In the genomic region with DNA sequence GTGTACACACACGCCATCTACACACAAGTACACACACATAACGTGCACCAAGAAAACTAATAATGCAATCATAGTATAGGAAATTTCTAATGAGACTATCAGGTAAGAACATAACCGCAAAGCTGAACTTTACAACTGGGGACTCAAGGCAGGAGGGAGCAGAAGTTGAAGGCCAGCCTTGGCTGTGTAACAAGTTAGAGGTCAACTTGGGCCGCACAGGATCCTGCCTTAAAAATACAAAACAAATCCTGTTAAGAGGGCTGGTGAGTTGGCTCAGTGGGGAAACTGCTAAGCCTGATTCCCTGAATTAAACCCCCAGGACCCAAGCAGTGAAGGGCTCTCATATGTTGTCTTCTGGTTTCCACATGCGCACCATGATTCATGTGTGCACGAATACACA, we compare ENCODE assay signal across 20 mouse cellular contexts. TPM values are rescaled to one million over a fixed set of nuclear protein-coding genes. Genes with fewer than 3 reads are reported as not detected.
A peak's percentile ranks its signal among the peaks of the same experiment; 100 is the strongest.
DNase-seq lines count a peak whose midpoint lies in the region; ATAC-seq and TF ChIP-seq lines count a peak whose summit lies in the region.
"Had no signal": no experiment of that assay in that cellular context is flagged by ENCODE, and none has a peak within 500 bp of the region (broad histone marks: within the 10 kb centered on the region; RNA-seq: fewer than 3 reads in every experiment).

No protein-coding gene starts in this region.

- H3K9me3 ChIP-seq in stomach, embryonic 15.5 days, result no peaks in the 10 kb centered on the region
- H3K9me3 ChIP-seq in stomach, postnatal 0 days (ENCODE audit: control insufficient read depth, low read length), result no peaks in the 10 kb centered on the region
- H3K9me3 ChIP-seq: embryonic facial prominence, embryonic 15.5 days; forebrain, embryonic 10.5 days; heart, embryonic 12.5 days; hindbrain, embryonic 10.5 days had no signal

- H3K36me3 ChIP-seq in stomach, embryonic 15.5 days, result peaks cover 33% of the 10 kb centered on the region
- peaks cover 6% of the 10 kb centered on the region for H3K36me3 ChIP-seq in stomach, postnatal 0 days (ENCODE audit: control insufficient read depth, insufficient read depth, low read length)
- peaks cover 24% of the 10 kb centered on the region for H3K36me3 ChIP-seq in small intestine, adult 2 months (ENCODE audit: control insufficient read depth, insufficient read depth, low read length)

- DNase-seq in adrenal gland, postnatal 14 days, result peak; percentile 48
- DNase-seq in adrenal gland, adult 8-10 months, result no peak
- DNase-seq in layer of hippocampus, adult 2 months (ENCODE audit: low spot score in 2 of 2), result no peak
- no peak for DNase-seq in layer of hippocampus, adult 9-10 months (ENCODE audit: low spot score)
- no peak for DNase-seq in stomach, postnatal 0 days (ENCODE audit: low spot score)
- DNase-seq in c-Kit-positive CD71-positive TER-119-positive erythroid progenitor cells, embryonic 14.5 days (ENCODE audit: low spot score), result no peak
- DNase-seq: cerebellum, adult 11 months; cerebellum, adult 8-10 months; cerebellum, postnatal 14 days; embryo, embryonic 11 days; heart, adult 2 months had no signal

- ATAC-seq in stomach, embryonic 15.5 days (ENCODE audit: insufficient read depth, low FRiP score, low read depth), result no peak
- no peak for ATAC-seq in stomach, postnatal 0 days (ENCODE audit: low FRiP score, low TSS enrichment)
- ATAC-seq: forebrain, embryonic 14.5 days had no signal

- 93% methylated on average over 6 of the region's 6 CpGs for WGBS in stomach, embryonic 15.5 days
- WGBS in stomach, postnatal 0 days, result 91% methylated on average over 6 of the region's 6 CpGs
- 86% methylated on average over 6 of the region's 6 CpGs for WGBS in small intestine, adult 2 months

- peaks cover 65% of the 10 kb centered on the region for H3K4me1 ChIP-seq in stomach, embryonic 15.5 days
- peaks cover 22% of the 10 kb centered on the region for H3K4me1 ChIP-seq in stomach, postnatal 0 days (replicated peaks; ENCODE audit: control insufficient read depth, insufficient read depth)
- H3K4me1 ChIP-seq in small intestine, adult 2 months (ENCODE audit: control insufficient read depth, insufficient read depth, insufficient read length, low read length), result peaks cover 50% of the 10 kb centered on the region

- no peak for TF ChIP-seq EP300 in stomach, postnatal 0 days (optimal IDR thresholded peaks at IDR 0.05)

- no peak overlapping the region for H3K4me2 ChIP-seq in stomach, embryonic 15.5 days
- H3K4me2 ChIP-seq in stomach, postnatal 0 days (replicated peaks; ENCODE audit: low read depth), result no peak overlapping the region
- H3K4me2 ChIP-seq: embryonic facial prominence, embryonic 15.5 days; heart, embryonic 12.5 days; hindbrain, embryonic 14.5 days had no signal

- no peak for TF ChIP-seq POLR2A in small intestine, adult 2 months (IDR thresholded peaks at IDR 0.05; ENCODE audit: low read depth, low read length)

- H3K27ac ChIP-seq in layer of hippocampus, adult 2 months, result 0 out of 2 replicates have a peak overlapping the region, but pooled peaks have one; percentile 1
- H3K27ac ChIP-seq in stomach, embryonic 15.5 days, result peak overlapping the region; percentile 2; the same call in 1 of the 2 replicates
- H3K27ac ChIP-seq in stomach, postnatal 0 days (replicated peaks), result no peak overlapping the region
- H3K27ac ChIP-seq in small intestine, adult 2 months (ENCODE audit: insufficient read depth, low read depth, low read length), result peak overlapping the region; percentile 25; the same call in 1 of the 2 replicates
- H3K27ac ChIP-seq: forebrain, embryonic 10.5 days; hindbrain, embryonic 10.5 days; hindbrain, embryonic 14.5 days had no signal

- H3K27me3 ChIP-seq in stomach, embryonic 15.5 days (replicated peaks), result no peaks in the 10 kb centered on the region
- H3K27me3 ChIP-seq in stomach, postnatal 0 days (ENCODE audit: control insufficient read depth, insufficient read depth, low read length), result no peaks in the 10 kb centered on the region
- no peaks in the 10 kb centered on the region for H3K27me3 ChIP-seq in small intestine, adult 2 months (ENCODE audit: control insufficient read depth, insufficient read depth, low read length)
- H3K27me3 ChIP-seq: embryonic facial prominence, embryonic 15.5 days; heart, embryonic 12.5 days had no signal

- no peak overlapping the region for H3K9ac ChIP-seq in stomach, embryonic 15.5 days
- H3K9ac ChIP-seq in stomach, postnatal 0 days (ENCODE audit: low read length), result no peak overlapping the region
- H3K9ac ChIP-seq: embryonic facial prominence, embryonic 15.5 days; heart, embryonic 12.5 days; hindbrain, embryonic 14.5 days had no signal

- no peak overlapping the region for H3K4me3 ChIP-seq in layer of hippocampus, adult 2 months
- no peak overlapping the region for H3K4me3 ChIP-seq in stomach, embryonic 15.5 days (replicated peaks)
- H3K4me3 ChIP-seq in stomach, postnatal 0 days (ENCODE audit: low read depth, low read length), result no peak overlapping the region
- H3K4me3 ChIP-seq in small intestine, adult 2 months (ENCODE audit: low read depth, low read length), result no peak overlapping the region
- H3K4me3 ChIP-seq: embryonic facial prominence, embryonic 15.5 days; erythroblast, embryonic 14.5 days; forebrain, embryonic 10.5 days; heart, adult 2 months; heart, embryonic 12.5 days; hindbrain, embryonic 10.5 days had no signal

- TF ChIP-seq CTCF in layer of hippocampus, adult 2 months (conservative IDR thresholded peaks at IDR 0.05), result no peak
- no peak for TF ChIP-seq CTCF in stomach, postnatal 0 days (IDR thresholded peaks at IDR 0.05; ENCODE audit: low read depth)
- TF ChIP-seq CTCF in small intestine, adult 2 months (IDR thresholded peaks at IDR 0.05; ENCODE audit: extremely low read depth, insufficient read length, insufficient replicate concordance, low read depth, low read length), result no peak

RNA-seq across cellular contexts. Expression of gene Lrp1, which starts 18.8 kb away (rescaled TPM):
- total RNA-seq in adrenal gland, postnatal 14 days (2021), result 138 and 201 TPM in 2 replicates
- total RNA-seq in adrenal gland, adult 8-10 months (2022), result 100 to 1,000 TPM; 212 to 271 (median 242) TPM
- 100 to 1,000 TPM; 288 to 310 TPM for total RNA-seq in layer of hippocampus, adult 2 months (2021)
- polyA plus RNA-seq in stomach, embryonic 15.5 days (2015; fragmentation: Nextera tagmentation; extraction: Ambion mirVana), result 77.0 and 87.0 TPM in 2 replicates
- 32.7 and 37.4 TPM in 2 replicates for polyA plus RNA-seq in stomach, postnatal 0 days (2015; fragmentation: Nextera tagmentation; extraction: Ambion mirVana)
- 82.4 and 200 TPM in 2 replicates for polyA plus RNA-seq in small intestine, adult 2 months (2012; rRNA removed)

RNA-seq across cellular contexts. Expression of gene Stat6, which starts 40.6 kb away (rescaled TPM):
- 75.0 and 89.4 TPM in 2 replicates for total RNA-seq in adrenal gland, postnatal 14 days (2021)
- total RNA-seq in adrenal gland, adult 8-10 months (2022), result 100 to 1,000 TPM in 3 of 4 experiments, 10 to 100 TPM in 1; 96.7 to 113 (median 107) TPM
- 1 to 10 TPM; 6.4 to 6.7 TPM for total RNA-seq in layer of hippocampus, adult 2 months (2021)
- 35.0 and 37.1 TPM in 2 replicates for polyA plus RNA-seq in stomach, embryonic 15.5 days (2015; fragmentation: Nextera tagmentation; extraction: Ambion mirVana)
- polyA plus RNA-seq in stomach, postnatal 0 days (2015; fragmentation: Nextera tagmentation; extraction: Ambion mirVana), result 31.4 and 34.6 TPM in 2 replicates
- polyA plus RNA-seq in small intestine, adult 2 months (2012; rRNA removed), result 45.7 and 101 TPM in 2 replicates
